Mouse (Mus musculus): ENCODE measurements around the gene Aqp7. TPM values are rescaled to one million over a fixed set of nuclear protein-coding genes. Genes with fewer than 3 reads are reported as not detected.
A peak's percentile ranks its signal among the peaks of the same experiment; 100 is the strongest.

Gene Aqp7
- total and polyA plus RNA-seq, 3 experiments = 12.5 to 42.1 (median 20.8) TPM

- no peak for DNase-seq
These were observed 15.4 kb upstream of the Aqp7 start for GRCm38 (mm10) chr4:41063351-41063750.

- DNase-seq = no peak
These were observed 9.4 kb upstream of the Aqp7 start for GRCm38 (mm10) chr4:41057361-41057760.

- DNase-seq = no peak
These were observed 8.9 kb upstream of the Aqp7 start for GRCm38 (mm10) chr4:41056742-41057332.

- DNase-seq = no peak
These were observed 8.3 kb upstream of the Aqp7 start for GRCm38 (mm10) chr4:41056253-41056652.

GRCm38 (mm10) chr4:41055111-41055510 lies 7.2 kb upstream of the Aqp7 start:
- no peak for DNase-seq

- no peak for DNase-seq
These were observed 3.8 kb upstream of the Aqp7 start for GRCm38 (mm10) chr4:41051781-41052180.

- DNase-seq = peak; percentile 81
These were observed 3.1 kb upstream of the Aqp7 start for GRCm38 (mm10) chr4:41050726-41051675.

GRCm38 (mm10) chr4:41048926-41049325 lies 987 bp upstream of the Aqp7 start:
- peak; percentile 47 for DNase-seq

GRCm38 (mm10) chr4:41046254-41046795 lies 1.6 kb downstream of the Aqp7 start:
- DNase-seq = no peak

GRCm38 (mm10) chr4:41045288-41045687 lies 2.7 kb downstream of the Aqp7 start:
- DNase-seq = no peak

- DNase-seq = no peak
These were observed 4.0 kb downstream of the Aqp7 start for GRCm38 (mm10) chr4:41043961-41044360.

GRCm38 (mm10) chr4:41042880-41043279 lies 5.1 kb downstream of the Aqp7 start:
- no peak for DNase-seq

- DNase-seq = peak; percentile 62
These were observed 7.0 kb downstream of the Aqp7 start for GRCm38 (mm10) chr4:41040983-41041382.

- peak; percentile 72 for DNase-seq
These were observed 10.0 kb downstream of the Aqp7 start for GRCm38 (mm10) chr4:41037942-41038341.

- DNase-seq = no peak
These were observed 16.7 kb downstream of the Aqp7 start for GRCm38 (mm10) chr4:41031242-41031641.

GRCm38 (mm10) chr4:41029372-41029771 lies 18.6 kb downstream of the Aqp7 start:
- DNase-seq = no peak

- DNase-seq = no peak
These were observed 19.7 kb downstream of the Aqp7 start for GRCm38 (mm10) chr4:41028272-41028671.

GRCm38 (mm10) chr4:41027872-41028271 lies 20.1 kb downstream of the Aqp7 start:
- DNase-seq = no peak

- peak; percentile 78 for DNase-seq
These were observed 21.7 kb downstream of the Aqp7 start for GRCm38 (mm10) chr4:41026086-41026787.

- no peak for DNase-seq
These were observed 26.8 kb downstream of the Aqp7 start for GRCm38 (mm10) chr4:41021094-41021493.

GRCm38 (mm10) chr4:41015798-41016197 lies 32.1 kb downstream of the Aqp7 start:
- DNase-seq = no peak

- no peak for DNase-seq
These were observed 34.6 kb downstream of the Aqp7 start for GRCm38 (mm10) chr4:41013351-41013750.
